Mouse (Mus musculus) liver, adult 2 months (tissue): ENCODE results near the gene Rpgrip1l. TPM values are rescaled to one million over a fixed set of nuclear protein-coding genes. Genes with fewer than 3 reads are reported as not detected.

Experiments used
- DNase-seq: peaks from one replicate; pipeline ENCODE4 v3.0.0-alpha.2; 2011; ENCODE audit warnings: low read depth, low spot score; ENCODE audit errors: extremely low read depth
- H3K27ac ChIP-seq: fragments of 200-500 bp; replicated peaks from 2 replicates; pipeline ENCODE4 v1.5.1; 2012; ENCODE audit warnings: low read depth, mild to moderate bottlenecking, control low read depth, inconsistent platforms, low read length; ENCODE audit not compliant: insufficient read depth
- H3K27me3 ChIP-seq: fragments of 200-500 bp; 2 replicates; pipeline ENCODE4 v1.6.1; 2012; ENCODE audit warnings: mild to moderate bottlenecking, moderate library complexity, low read length, inconsistent platforms; ENCODE audit not compliant: control insufficient read depth, insufficient read depth
- H3K36me3 ChIP-seq: fragments of 200-500 bp; 2 replicates; pipeline ENCODE4 v1.6.1; 2012; ENCODE audit warnings: low read length, inconsistent platforms; ENCODE audit not compliant: control insufficient read depth, insufficient read depth
- H3K4me1 ChIP-seq: fragments of 200-500 bp; 2 replicates; pipeline ENCODE4 v1.6.1; 2011; ENCODE audit warnings: low read length; ENCODE audit not compliant: control insufficient read depth, insufficient read depth
- H3K4me3 ChIP-seq: fragments of 200-500 bp; 2 replicates; pipeline ENCODE4 v1.5.1; 2011; ENCODE audit warnings: low read depth, mild to moderate bottlenecking, control low read depth, low read length, moderate library complexity; ENCODE audit not compliant: insufficient read depth
- H3K79me2 ChIP-seq: fragments of 200-500 bp; 2 replicates; pipeline ENCODE4 v1.6.1; 2012; ENCODE audit warnings: inconsistent platforms, mild to moderate bottlenecking, low read length, moderate library complexity; ENCODE audit not compliant: control insufficient read depth, insufficient read depth
- H3K9ac ChIP-seq: fragments of 200-500 bp; 2 replicates; pipeline ENCODE4 v1.6.1; 2012; ENCODE audit warnings: low read depth, mild to moderate bottlenecking, control low read depth, inconsistent platforms, low read length
- CTCF ChIP-seq: fragments of 200-500 bp; IDR thresholded peaks from 2 replicates; pipeline ENCODE4 v1.5.1; 2011; ENCODE audit warnings: low read depth, low read length, control low read depth
- POLR2A ChIP-seq: fragments of 200-500 bp; IDR thresholded peaks from 2 replicates; pipeline ENCODE4 v1.6.1; 2011; ENCODE audit warnings: low read length, control low read depth; ENCODE audit not compliant: insufficient read depth; ENCODE audit errors: extremely low read depth
- WGBS: fragments of 180-500 bp; shearing (Covaris S2); methylation state at CpG from one replicate; pipeline ENCODE4 v1.1.7; 2018; 5-methylcytosine and 5-hydroxymethylcytosine counted together
- polyA plus RNA-seq: library from polyadenylated mRNA; depleted of rRNA; stranded (reverse); fragments of >200 nt; gene quantifications from 2 replicates; pipeline ENCODE4 v1.2.3, GENCODE M21; 2012
- total RNA-seq: library from RNA; depleted of rRNA; stranded (reverse); fragments of >200 nt; gene quantifications from 2 replicates; pipeline ENCODE4 v1.2.3, GENCODE M21; 2014

The Rpgrip1l gene
- total and polyA plus RNA-seq, 2 experiments, result 0.22 to 2.5 TPM

DNA sequence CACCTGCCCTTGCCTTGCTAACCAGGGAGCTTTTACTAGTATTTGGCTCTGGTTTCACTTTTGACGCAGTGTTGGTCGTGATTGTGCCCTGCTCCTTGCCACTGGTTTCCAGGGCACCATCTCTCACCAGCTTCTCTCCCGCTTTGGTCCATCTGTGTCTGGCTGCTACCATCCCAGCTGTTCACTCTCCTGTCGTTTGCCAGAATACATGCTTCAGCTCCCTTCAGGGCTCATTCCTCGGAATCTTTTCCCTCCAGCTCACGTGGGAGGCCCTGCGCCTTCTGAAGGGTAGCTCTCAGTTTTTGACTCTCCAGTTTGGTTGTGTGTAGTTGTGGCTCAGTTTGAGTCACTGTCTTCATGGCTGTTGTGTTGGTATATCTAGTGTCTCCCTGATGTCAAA is 37.6 kb upstream of the Rpgrip1l start:
- Histone ChIP-seq H3K4me1 (no peaks in the 10 kb centered on the region), H3K79me2 (peaks cover 32% of the 10 kb centered on the region; the same call in 1 of the 2 replicates), H3K27me3 (no peaks in the 10 kb centered on the region), H3K36me3 (no peaks in the 10 kb centered on the region), H3K9ac (no peak overlapping the region), H3K27ac (no peak overlapping the region), H3K4me3 (no peak overlapping the region)
- DNase-seq, result no peak
- TF ChIP-seq POLR2A, result no peak
- TF ChIP-seq CTCF, result no peak
- 82% methylated on average over 7 of the region's 7 CpGs for WGBS

DNA sequence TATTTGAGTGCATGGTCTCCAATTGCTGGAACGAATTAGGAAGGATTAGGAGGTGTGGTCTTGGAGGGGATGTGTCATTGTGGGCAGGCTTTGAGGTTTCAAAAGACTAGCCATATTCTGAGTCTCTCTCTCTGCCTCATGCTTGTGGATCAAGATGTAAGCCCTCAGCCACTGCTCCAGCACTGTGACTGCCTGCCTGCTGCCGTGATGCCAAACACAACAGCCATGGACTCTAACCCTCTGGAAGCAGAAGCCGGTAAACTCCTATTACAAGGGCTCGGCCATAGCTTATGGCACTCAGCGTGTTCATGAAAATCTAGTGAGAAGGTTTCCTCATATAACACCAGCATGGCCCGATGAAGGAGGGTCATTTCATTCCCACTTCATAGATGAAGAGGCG is 36.8 kb upstream of the Rpgrip1l start:
- H3K9ac ChIP-seq, result no peak overlapping the region
- no peak overlapping the region for H3K4me3 ChIP-seq
- H3K27ac ChIP-seq, result no peak overlapping the region
- no peaks in the 10 kb centered on the region for H3K36me3 ChIP-seq
- no peaks in the 10 kb centered on the region for H3K27me3 ChIP-seq
- WGBS, result 67% methylated on average over 7 of the region's 7 CpGs
- peak; percentile 60 for DNase-seq
- H3K79me2 ChIP-seq, result peaks cover 32% of the 10 kb centered on the region; the same call in 1 of the 2 replicates
- no peaks in the 10 kb centered on the region for H3K4me1 ChIP-seq
- TF ChIP-seq CTCF (no peak), POLR2A (no peak)

DNA sequence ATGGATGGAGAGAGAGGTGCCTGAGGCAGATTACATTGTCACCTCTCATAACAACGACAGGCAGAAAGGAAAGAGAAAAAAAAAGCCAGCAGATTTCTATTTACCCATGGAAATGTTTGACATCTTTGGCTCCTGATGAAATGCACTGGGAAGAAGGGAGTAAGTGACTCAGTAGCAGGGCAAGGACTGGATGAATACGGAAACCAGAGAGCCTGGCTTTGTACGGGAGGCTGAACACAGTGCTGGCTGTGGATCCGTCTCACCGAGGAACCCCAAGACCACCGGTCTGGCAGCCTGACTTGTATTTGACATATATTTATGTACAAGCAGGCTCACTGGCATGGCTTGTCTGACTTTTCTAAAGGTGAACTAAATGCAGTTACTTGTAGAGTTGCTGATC is 34.5 kb upstream of the Rpgrip1l start:
- no peak overlapping the region for H3K4me3 ChIP-seq
- peaks cover 37% of the 10 kb centered on the region; the same call in 1 of the 2 replicates for H3K79me2 ChIP-seq
- no peaks in the 10 kb centered on the region; the same call in 1 of the 2 replicates for H3K4me1 ChIP-seq
- 55% methylated on average over 6 of the region's 6 CpGs for WGBS
- no peaks in the 10 kb centered on the region for H3K27me3 ChIP-seq
- no peak for DNase-seq
- H3K9ac ChIP-seq, result no peak overlapping the region
- TF ChIP-seq CTCF (no peak), POLR2A (no peak)
- no peaks in the 10 kb centered on the region for H3K36me3 ChIP-seq
- H3K27ac ChIP-seq, result no peak overlapping the region

DNA sequence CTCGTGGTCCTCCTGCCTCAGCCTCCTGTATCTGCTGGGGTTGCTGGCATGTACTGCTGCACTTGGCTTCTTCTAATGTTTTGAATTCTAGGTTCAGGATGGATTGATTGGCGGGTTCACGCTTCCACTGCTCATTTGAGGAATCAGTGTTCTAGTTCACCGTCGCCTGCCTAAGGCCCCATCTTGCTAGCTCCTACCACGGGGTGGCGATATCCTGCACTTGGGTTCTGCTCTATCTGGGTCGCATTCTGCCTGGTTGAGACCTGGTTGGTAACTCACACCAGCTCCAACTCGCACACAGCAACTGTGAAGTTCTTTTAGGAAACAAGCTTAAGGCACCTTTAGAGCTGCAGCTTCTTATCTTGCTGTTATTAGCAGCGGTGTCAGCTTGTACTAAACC is 34.1 kb upstream of the Rpgrip1l start:
- H3K79me2 ChIP-seq, result peaks cover 37% of the 10 kb centered on the region; the same call in 1 of the 2 replicates
- H3K4me3 ChIP-seq, result no peak overlapping the region
- no peak for DNase-seq
- no peak for TF ChIP-seq CTCF
- TF ChIP-seq POLR2A, result no peak
- no peaks in the 10 kb centered on the region; the same call in 1 of the 2 replicates for H3K4me1 ChIP-seq
- H3K9ac ChIP-seq, result no peak overlapping the region
- H3K36me3 ChIP-seq, result no peaks in the 10 kb centered on the region
- WGBS, result 79% methylated on average over 10 of the region's 10 CpGs
- no peaks in the 10 kb centered on the region for H3K27me3 ChIP-seq
- no peak overlapping the region for H3K27ac ChIP-seq

DNA sequence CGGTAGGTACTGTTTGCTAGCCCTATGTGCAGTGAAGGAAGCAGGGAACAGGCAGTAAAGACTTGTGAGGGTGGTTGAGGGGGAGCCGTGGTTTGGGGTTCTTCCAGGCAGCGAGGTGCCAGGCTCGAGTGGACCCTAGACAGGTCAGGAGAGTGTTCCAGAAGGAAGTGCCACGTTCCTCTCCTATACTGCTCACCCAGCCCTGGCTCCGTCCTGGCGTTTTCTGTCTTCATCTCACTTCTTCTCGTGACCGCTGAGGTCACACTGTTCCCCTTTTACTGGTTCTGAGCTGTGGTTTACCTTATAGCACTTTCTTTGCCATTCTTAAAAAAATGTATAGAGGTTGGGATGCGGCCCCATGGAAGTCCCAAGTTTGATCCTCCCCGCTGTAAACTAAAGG is 31.6 kb upstream of the Rpgrip1l start:
- H3K27ac ChIP-seq, result no peak overlapping the region
- H3K27me3 ChIP-seq, result no peaks in the 10 kb centered on the region
- TF ChIP-seq CTCF (no peak), POLR2A (no peak)
- H3K4me3 ChIP-seq, result no peak overlapping the region
- H3K79me2 ChIP-seq, result peaks cover 24% of the 10 kb centered on the region; the same call in 1 of the 2 replicates
- 85% methylated on average over 11 of the region's 11 CpGs for WGBS
- H3K4me1 ChIP-seq, result no peaks in the 10 kb centered on the region; the same call in 1 of the 2 replicates
- H3K9ac ChIP-seq, result no peak overlapping the region
- no peaks in the 10 kb centered on the region for H3K36me3 ChIP-seq
- no peak for DNase-seq

DNA sequence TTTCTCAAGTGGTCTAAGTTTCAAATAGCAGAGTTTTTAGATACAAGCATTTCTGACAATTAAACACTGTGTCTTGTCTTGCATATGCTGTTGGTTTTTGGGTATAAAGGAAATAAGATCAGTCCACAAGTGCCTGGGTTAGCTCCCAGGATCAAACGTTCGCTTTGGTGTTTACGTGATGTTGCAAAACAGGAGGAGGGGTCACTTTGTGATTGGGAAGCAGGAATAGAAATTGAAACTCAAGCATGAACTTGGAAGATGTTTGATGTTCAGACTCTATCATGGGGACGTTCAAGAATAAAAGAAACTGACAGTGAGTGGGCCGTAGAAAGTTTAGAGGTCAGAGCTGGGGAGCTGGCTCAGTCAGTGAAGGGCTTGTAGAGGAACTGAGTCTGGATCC is 29.7 kb upstream of the Rpgrip1l start:
- Histone ChIP-seq H3K4me1 (no peaks in the 10 kb centered on the region; the same call in 1 of the 2 replicates), H3K27ac (0 out of 2 replicates have a peak overlapping the region, but pooled peaks have one; percentile 13), H3K79me2 (peaks cover 28% of the 10 kb centered on the region; the same call in 1 of the 2 replicates), H3K9ac (no peak overlapping the region), H3K4me3 (no peak overlapping the region), H3K36me3 (no peaks in the 10 kb centered on the region), H3K27me3 (no peaks in the 10 kb centered on the region)
- TF ChIP-seq POLR2A (no peak), CTCF (no peak)
- DNase-seq, result peak; percentile 64
- WGBS, result 17% methylated on average over 5 of the region's 5 CpGs
